Mouse (Mus musculus): ENCODE results near the gene Fst. TPM values are rescaled to one million over a fixed set of nuclear protein-coding genes. Genes with fewer than 3 reads are reported as not detected.

The Fst gene
- not detected for polyA plus RNA-seq (2017; shearing (Covaris generic))

GRCm38 (mm10) chr13:114458886-114459700 lies at the start of gene Fst:
Fst (minus strand) TSS chr13:114458951.

Other genes with a start within 250 kb of the Fst start
- gene Ndufs4, start 70.7 kb downstream of the Fst start, polyA plus RNA-seq (2017; shearing (Covaris generic)), result 181 TPM